8 mouse cellular contexts compared by ENCODE assay signal in the genomic region with DNA sequence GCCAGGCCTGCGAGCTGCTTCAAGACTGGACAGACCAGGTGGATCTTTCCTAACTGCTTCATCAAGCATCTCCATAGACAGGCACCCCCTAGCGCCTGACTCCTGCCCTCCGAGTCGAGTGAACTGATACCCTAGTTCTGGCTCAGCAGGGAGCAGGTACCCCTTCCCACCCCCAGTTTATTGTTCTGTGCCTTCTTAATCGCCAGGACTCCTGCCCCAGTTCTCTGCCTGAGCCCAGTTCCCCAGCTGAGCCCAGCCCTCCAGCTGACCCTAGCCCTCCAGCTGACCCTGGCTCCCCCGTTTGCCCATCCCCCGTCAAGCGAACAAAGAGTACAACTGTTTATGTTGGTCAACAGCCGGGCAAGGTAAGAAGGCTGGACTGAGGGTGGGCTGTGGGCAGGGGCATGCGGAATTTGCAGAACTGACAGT. TPM values are rescaled to one million over a fixed set of nuclear protein-coding genes. Genes with fewer than 3 reads are reported as not detected.
DNase-seq lines count a peak whose midpoint lies in the region; ATAC-seq and TF ChIP-seq lines count a peak whose summit lies in the region.

No protein-coding gene starts in this region.

- H3K27me3 ChIP-seq in forebrain, embryonic 11.5 days (ENCODE audit: control insufficient read depth, insufficient read depth, low read length) = no peaks in the 10 kb centered on the region
- no peaks in the 10 kb centered on the region for H3K27me3 ChIP-seq in liver, embryonic 14.5 days (ENCODE audit: control insufficient read depth, insufficient read depth, low read length)

- ATAC-seq in forebrain, embryonic 11.5 days (replicated peaks; ENCODE audit: low FRiP score) = no peak
- no peak for ATAC-seq in liver, embryonic 14.5 days (ENCODE audit: insufficient read depth)

- H3K4me1 ChIP-seq in forebrain, embryonic 11.5 days (replicated peaks; ENCODE audit: control insufficient read depth, insufficient read depth, low read length) = peaks cover 17% of the 10 kb centered on the region; the same call in 1 of the 2 replicates
- H3K4me1 ChIP-seq in liver, embryonic 14.5 days (replicated peaks; ENCODE audit: control insufficient read depth in 2 of 2, insufficient read depth in 2 of 2, low read length in 1 of 2) = peaks cover 18 to 29% of the 10 kb centered on the region in 2 experiments

- TF ChIP-seq EP300 in liver, embryonic 14.5 days (IDR thresholded peaks at IDR 0.05; ENCODE audit: low read depth) = no peak

- WGBS in forebrain, embryonic 11.5 days = 8% methylated on average over 10 of the region's 10 CpGs
- WGBS in liver, embryonic 14.5 days (ENCODE audit: insufficient replicate concordance) = 11% methylated on average over 10 of the region's 10 CpGs

- H3K27ac ChIP-seq in forebrain, embryonic 11.5 days (ENCODE audit: low read depth, low read length) = no peak overlapping the region
- peak overlapping the region; percentile 81 for H3K27ac ChIP-seq in liver, embryonic 14.5 days

- peak; percentile 68 for TF ChIP-seq CTCF in liver, embryonic 14.5 days (IDR thresholded peaks at IDR 0.05; ENCODE audit: low read depth)

- H3K36me3 ChIP-seq in forebrain, embryonic 11.5 days (ENCODE audit: control insufficient read depth, insufficient read depth, low read length) = peaks cover 24% of the 10 kb centered on the region
- peaks cover 49% of the 10 kb centered on the region for H3K36me3 ChIP-seq in liver, embryonic 14.5 days (replicated peaks; ENCODE audit: control insufficient read depth, insufficient read depth, low read depth)

- DNase-seq in cerebellum, adult 11-12 months = peak; percentile 68
- DNase-seq in cerebellum, postnatal 4 days (ENCODE audit: low spot score in 2 of 2) = no peak
- peak; percentile 45 to 49 for DNase-seq in B cell, adult 2 months
- no peak for DNase-seq in forebrain, embryonic 11.5 days (ENCODE audit: low spot score)
- DNase-seq in liver, embryonic 14.5 days (ENCODE audit: low read depth in 3 of 3, low spot score in 3 of 3) = no peak
- DNase-seq in thymus, postnatal 10 days (ENCODE audit: low spot score in 2 of 2) = peak; percentile 42 to 43
- DNase-seq in right cerebral cortex, postnatal 36 days (ENCODE audit: low spot score in 2 of 2) = no peak
- DNase-seq in frontal cortex, postnatal 25 days (ENCODE audit: low spot score in 2 of 2) = no peak

- no peaks in the 10 kb centered on the region for H3K9me3 ChIP-seq in forebrain, embryonic 11.5 days (ENCODE audit: control insufficient read depth, low read length)
- no peaks in the 10 kb centered on the region for H3K9me3 ChIP-seq in liver, embryonic 14.5 days (ENCODE audit: control insufficient read depth, low read length)

- peak overlapping the region; percentile 88 for H3K4me2 ChIP-seq in forebrain, embryonic 11.5 days (ENCODE audit: low read depth, low read length, severe bottlenecking)
- H3K4me2 ChIP-seq in liver, embryonic 14.5 days (ENCODE audit: low read depth) = peak overlapping the region; percentile 97

- H3K4me3 ChIP-seq in forebrain, embryonic 11.5 days (ENCODE audit: low read depth, low read length) = peak overlapping the region; percentile 83
- H3K4me3 ChIP-seq in liver, embryonic 14.5 days (ENCODE audit: insufficient read depth in 1 of 2, low read depth in 2 of 2, low read length in 2 of 2) = peak overlapping the region; percentile 77 to 96

- peak overlapping the region; percentile 94 for H3K9ac ChIP-seq in forebrain, embryonic 11.5 days (ENCODE audit: low read length)
- H3K9ac ChIP-seq in liver, embryonic 14.5 days (replicated peaks) = peak overlapping the region; percentile 99

RNA-seq across cellular contexts. Expression of a gene that starts 1.1 kb away (rescaled TPM):
- 57.9 and 59.6 TPM in 2 replicates for polyA plus RNA-seq in forebrain, embryonic 11.5 days (2014; fragmentation: Nextera tagmentation; extraction: Ambion mirVana)
- 62.3 and 65.3 TPM in 2 replicates for polyA plus RNA-seq in liver, embryonic 14.5 days (2012; rRNA removed)
- polyA plus RNA-seq in liver, embryonic 14.5 days (2014; fragmentation: Nextera tagmentation; extraction: Ambion mirVana) = 41.9 and 48.8 TPM in 2 replicates

RNA-seq across cellular contexts. Expression of a gene that starts 7.8 kb away (rescaled TPM):
- 235 and 251 TPM in 2 replicates for polyA plus RNA-seq in forebrain, embryonic 11.5 days (2014; fragmentation: Nextera tagmentation; extraction: Ambion mirVana)
- polyA plus RNA-seq in liver, embryonic 14.5 days (2012; rRNA removed) = 87.5 and 101 TPM in 2 replicates
- 197 TPM in 2 replicates for polyA plus RNA-seq in liver, embryonic 14.5 days (2014; fragmentation: Nextera tagmentation; extraction: Ambion mirVana)

RNA-seq across cellular contexts. Expression of a gene that starts 17.8 kb away (rescaled TPM):
- polyA plus RNA-seq in forebrain, embryonic 11.5 days (2014; fragmentation: Nextera tagmentation; extraction: Ambion mirVana) = 5.8 and 5.9 TPM in 2 replicates
- polyA plus RNA-seq in liver, embryonic 14.5 days (2012; rRNA removed) = 49.5 and 60.9 TPM in 2 replicates
- polyA plus RNA-seq in liver, embryonic 14.5 days (2014; fragmentation: Nextera tagmentation; extraction: Ambion mirVana) = 12.6 and 15.4 TPM in 2 replicates

RNA-seq across cellular contexts. Expression of a gene that starts 42.4 kb away (rescaled TPM):
- polyA plus RNA-seq in forebrain, embryonic 11.5 days (2014; fragmentation: Nextera tagmentation; extraction: Ambion mirVana) = 4.5 and 5.8 TPM in 2 replicates
- polyA plus RNA-seq in liver, embryonic 14.5 days (2012; rRNA removed) = 4.3 and 4.6 TPM in 2 replicates
- polyA plus RNA-seq in liver, embryonic 14.5 days (2014; fragmentation: Nextera tagmentation; extraction: Ambion mirVana) = 3.8 and 4.7 TPM in 2 replicates

RNA-seq across cellular contexts. Expression of a gene that starts 42.5 kb away (rescaled TPM):
- polyA plus RNA-seq in forebrain, embryonic 11.5 days (2014; fragmentation: Nextera tagmentation; extraction: Ambion mirVana) = 39.3 and 49.9 TPM in 2 replicates
- polyA plus RNA-seq in liver, embryonic 14.5 days (2012; rRNA removed) = 15.5 and 27.9 TPM in 2 replicates
- 32.5 and 35.4 TPM in 2 replicates for polyA plus RNA-seq in liver, embryonic 14.5 days (2014; fragmentation: Nextera tagmentation; extraction: Ambion mirVana)

Comparison
In these comparisons a context has a peak if more than half of its experiments do, and no peak if none do; other contexts are left out.
1. DNase-seq: peak in cerebellum, adult 11-12 months (single experiment), B cell, adult 2 months (2 of 2) and thymus, postnatal 10 days (2 of 2); none in cerebellum, postnatal 4 days (0 of 2), forebrain, embryonic 11.5 days (single experiment), liver, embryonic 14.5 days (0 of 3), right cerebral cortex, postnatal 36 days (0 of 2) and frontal cortex, postnatal 25 days (0 of 2).